Mouse (Mus musculus) kidney, postnatal 0 days (tissue): ENCODE measurements around the gene Syt8. TPM values are rescaled to one million over a fixed set of nuclear protein-coding genes. Genes with fewer than 3 reads are reported as not detected.

Experiments used
- ATAC-seq: fragments of 200-750 bp; cut with Nextera tagmentation; replicated peaks from 2 replicates; pipeline ENCODE4 v1.8.0; 2017; ENCODE audit warnings: low read depth, moderate number of reproducible peaks, moderate TSS enrichment, moderate library complexity; ENCODE audit not compliant: low FRiP score
- DNase-seq: peaks from one replicate; pipeline ENCODE4 v3.0.0-alpha.2; 2016; ENCODE audit warnings: low spot score
- H3K27ac ChIP-seq: fragments of 300-500 bp; sonication (generic); 2 replicates; pipeline ENCODE4 v1.5.1; 2014; ENCODE audit warnings: mild to moderate bottlenecking
- H3K27me3 ChIP-seq: fragments of 300-500 bp; sonication (generic); 2 replicates; pipeline ENCODE4 v1.6.1; 2014; ENCODE audit warnings: low read length, mixed read lengths; ENCODE audit not compliant: insufficient read depth
- H3K36me3 ChIP-seq: fragments of 300-500 bp; sonication (generic); 2 replicates; pipeline ENCODE4 v1.6.1; 2014; ENCODE audit warnings: low read length, mixed read lengths; ENCODE audit not compliant: insufficient read depth
- H3K4me1 ChIP-seq: fragments of 300-500 bp; sonication (generic); replicated peaks from 2 replicates; pipeline ENCODE4 v1.6.1; 2014; ENCODE audit warnings: antibody characterized with exemption, low read length, mixed read lengths; ENCODE audit not compliant: insufficient read depth
- H3K4me2 ChIP-seq: fragments of 300-500 bp; sonication (generic); 2 replicates; pipeline ENCODE4 v1.6.1; 2014; ENCODE audit warnings: mild to moderate bottlenecking, low read length, moderate library complexity, mixed read lengths
- H3K4me3 ChIP-seq: fragments of 300-500 bp; sonication (generic); replicated peaks from 2 replicates; pipeline ENCODE4 v1.5.1; 2014; ENCODE audit warnings: low read depth, low read length
- H3K9ac ChIP-seq: fragments of 300-500 bp; sonication (generic); 2 replicates; pipeline ENCODE4 v1.6.1; 2014; ENCODE audit warnings: low read depth, low read length
- H3K9me3 ChIP-seq: fragments of 300-500 bp; sonication (generic); replicated peaks from 2 replicates; pipeline ENCODE4 v1.6.1; 2016; ENCODE audit warnings: low read length, inconsistent platforms, mixed read lengths
- CTCF ChIP-seq: IDR thresholded peaks from 2 replicates; pipeline ENCODE4 v1.5.1; 2016; ENCODE audit warnings: antibody characterized with exemption, low read depth, mild to moderate bottlenecking, moderate library complexity
- WGBS: fragments of 180-500 bp; shearing (Covaris S2); extraction: QIAGEN DNeasy Blood & Tissue Kit; methylation state at CpG from one replicate; pipeline ENCODE4 v1.1.7; 2014; 5-methylcytosine and 5-hydroxymethylcytosine counted together
- polyA plus RNA-seq: library from polyadenylated mRNA; unstranded; fragments of >200 nt; fragmentation: Nextera tagmentation; extraction: Ambion mirVana; gene quantifications from 2 replicates; pipeline ENCODE4 v1.2.1, GENCODE M21; 2015

Gene Syt8
- polyA plus RNA-seq, 1 experiment from 2014 or later: 4.8 TPM

- no peak for TF ChIP-seq CTCF
- no peak overlapping the region for H3K4me2 ChIP-seq
- no peak overlapping the region for H3K4me3 ChIP-seq
- H3K27me3 ChIP-seq: no peaks in the 10 kb centered on the region
- peaks cover 18% of the 10 kb centered on the region for H3K4me1 ChIP-seq
- 0 out of 2 replicates have a peak overlapping the region, but pooled peaks have one; percentile 13 for H3K9ac ChIP-seq
- H3K27ac ChIP-seq: 0 out of 2 replicates have a peak overlapping the region, but pooled peaks have one; percentile 36
- WGBS: 65% methylated on average over 8 of the region's 8 CpGs
- ATAC-seq (no peak), DNase-seq (no peak)
- no peaks in the 10 kb centered on the region for H3K9me3 ChIP-seq
- peaks cover 30% of the 10 kb centered on the region; the same call in 1 of the 2 replicates for H3K36me3 ChIP-seq
Observed at GRCm38 (mm10) chr7:142486751-142487162, 52.1 kb downstream of the Syt8 start.

- no peaks in the 10 kb centered on the region for H3K27me3 ChIP-seq
- peak; percentile 91 for DNase-seq
- peak overlapping the region; percentile 30; the same call in 1 of the 2 replicates for H3K4me2 ChIP-seq
- H3K9me3 ChIP-seq: no peaks in the 10 kb centered on the region
- H3K27ac ChIP-seq: peak overlapping the region; percentile 36; the same call in 1 of the 2 replicates
- WGBS: 23% methylated on average over 9 of the region's 9 CpGs
- ATAC-seq: peak; percentile 30; the same call in 1 of the 2 replicates
- peak; percentile 74 for TF ChIP-seq CTCF
- H3K4me1 ChIP-seq: peaks cover 14% of the 10 kb centered on the region
- H3K9ac ChIP-seq: 0 out of 2 replicates have a peak overlapping the region, but pooled peaks have one; percentile 13
- H3K36me3 ChIP-seq: peaks cover 30% of the 10 kb centered on the region
- H3K4me3 ChIP-seq: no peak overlapping the region
Observed at GRCm38 (mm10) chr7:142487341-142487859, 52.8 kb downstream of the Syt8 start.

DNA sequence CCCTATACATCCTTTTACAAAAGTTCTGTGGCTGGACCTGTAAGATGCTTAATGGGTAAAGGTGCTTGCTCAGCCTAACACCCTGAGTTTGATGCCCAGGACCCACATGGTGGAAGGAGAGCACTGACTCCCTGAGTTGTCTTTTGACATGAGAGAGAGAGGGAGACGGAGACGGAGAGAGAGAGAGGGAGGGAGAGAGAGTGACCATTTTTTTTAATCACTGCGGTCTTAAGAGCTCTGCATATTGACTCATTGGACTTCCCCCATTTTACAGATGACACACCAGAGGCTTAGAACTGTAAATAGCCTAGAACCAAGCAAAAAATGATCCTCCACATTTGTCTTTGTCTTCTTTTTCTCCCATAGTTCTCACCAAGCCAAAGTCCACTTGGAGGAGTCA, 53.4 kb downstream of the Syt8 start:
- H3K27me3 ChIP-seq: no peaks in the 10 kb centered on the region
- DNase-seq (no peak), ATAC-seq (no peak)
- no peaks in the 10 kb centered on the region for H3K9me3 ChIP-seq
- H3K4me3 ChIP-seq: no peak overlapping the region
- H3K36me3 ChIP-seq: peaks cover 30% of the 10 kb centered on the region
- H3K4me1 ChIP-seq: peaks cover 11% of the 10 kb centered on the region; the same call in 1 of the 2 replicates
- no peak overlapping the region for H3K27ac ChIP-seq
- H3K9ac ChIP-seq: no peak overlapping the region
- TF ChIP-seq CTCF: no peak
- no peak overlapping the region for H3K4me2 ChIP-seq
- WGBS: 79% methylated on average over 3 of the region's 3 CpGs

Other genes starting within 250 kb of the Syt8 start
- not detected in 2 replicates for gene Gm10153, start 244.5 kb upstream of the Syt8 start, polyA plus RNA-seq
- not detected in 2 replicates for gene Krtap5-3, start 233.5 kb upstream of the Syt8 start, polyA plus RNA-seq
- gene Gm7579, start 223.0 kb upstream of the Syt8 start, polyA plus RNA-seq: not detected in 2 replicates
- gene Krtap5-5, start 204.9 kb upstream of the Syt8 start, polyA plus RNA-seq: not detected in 2 replicates
- gene Gm40460, start 193.8 kb upstream of the Syt8 start, polyA plus RNA-seq: not detected in 2 replicates
- not detected in 2 replicates for gene Gm2431, start 176.5 kb upstream of the Syt8 start, polyA plus RNA-seq
- gene Gm4559, start 160.5 kb upstream of the Syt8 start, polyA plus RNA-seq: not detected in 2 replicates
- not detected in 2 replicates for gene Krtap5-1, start 137.7 kb upstream of the Syt8 start, polyA plus RNA-seq
- gene Krtap5-4, start 131.3 kb upstream of the Syt8 start, polyA plus RNA-seq: not detected in 2 replicates
- 3.6 and 3.9 TPM in 2 replicates for gene Ifitm10, start 61.1 kb upstream of the Syt8 start, polyA plus RNA-seq
- not detected in 2 replicates for gene Gm49369, start 52.2 kb upstream of the Syt8 start, polyA plus RNA-seq
- gene Ctsd, start 46.8 kb upstream of the Syt8 start, polyA plus RNA-seq: 575 and 586 TPM in 2 replicates
- 2.2 and 3.0 TPM in 2 replicates for gene Tnni2, start 7.0 kb downstream of the Syt8 start, polyA plus RNA-seq
- 161 and 165 TPM in 2 replicates for gene Lsp1, start 26.0 kb downstream of the Syt8 start, polyA plus RNA-seq
- gene Tnnt3, start 64.0 kb downstream of the Syt8 start, polyA plus RNA-seq: 3.4 TPM in 2 replicates
- gene Mrpl23, start 97.8 kb downstream of the Syt8 start, polyA plus RNA-seq: 21.3 and 22.6 TPM in 2 replicates
- gene Igf2, start 232.0 kb downstream of the Syt8 start, polyA plus RNA-seq: 297 and 337 TPM in 2 replicates
- gene Gm49394, start 235.1 kb downstream of the Syt8 start, polyA plus RNA-seq: not detected in 2 replicates